Mouse (Mus musculus): ENCODE measurements around the gene Krtap28-13.

DNA sequence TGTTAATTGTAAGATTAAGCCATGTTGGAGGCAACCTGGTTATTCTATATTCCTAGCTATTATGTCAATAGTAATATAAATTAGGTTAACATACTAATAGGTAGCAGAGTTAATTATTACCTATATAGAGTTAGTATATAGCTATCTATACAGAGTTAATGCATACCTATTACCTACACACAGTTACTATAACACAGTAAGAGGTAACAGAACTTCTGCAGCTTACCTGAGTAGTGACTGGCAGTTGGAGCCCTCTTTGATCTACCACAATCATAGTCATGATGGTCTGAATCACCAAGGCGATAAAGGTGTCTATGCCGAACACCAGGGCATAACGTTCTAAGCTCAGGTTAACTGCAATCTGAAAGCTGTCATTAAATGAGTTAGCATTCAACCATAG lies 46.3 kb upstream of the Krtap28-13 start:
- TF ChIP-seq POLR2A (IDR thresholded peaks at IDR 0.05; ENCODE audit: borderline replicate concordance, extremely low read depth, insufficient read depth, insufficient read length, poor library complexity, severe bottlenecking) (no peak), CTCF (IDR thresholded peaks at IDR 0.05; ENCODE audit: borderline replicate concordance, extremely low read depth, insufficient read depth, insufficient read length) (no peak)

Data from brain, embryonic 14.5 days (tissue).